Mouse (Mus musculus): ENCODE measurements around the gene Elovl3. TPM values are rescaled to one million over a fixed set of nuclear protein-coding genes. Genes with fewer than 3 reads are reported as not detected.

Gene Elovl3
- not detected in 2 replicates for polyA plus RNA-seq (2011; ENCODE audit: insufficient read depth, insufficient read length, low read depth, missing spikeins)

DNA sequence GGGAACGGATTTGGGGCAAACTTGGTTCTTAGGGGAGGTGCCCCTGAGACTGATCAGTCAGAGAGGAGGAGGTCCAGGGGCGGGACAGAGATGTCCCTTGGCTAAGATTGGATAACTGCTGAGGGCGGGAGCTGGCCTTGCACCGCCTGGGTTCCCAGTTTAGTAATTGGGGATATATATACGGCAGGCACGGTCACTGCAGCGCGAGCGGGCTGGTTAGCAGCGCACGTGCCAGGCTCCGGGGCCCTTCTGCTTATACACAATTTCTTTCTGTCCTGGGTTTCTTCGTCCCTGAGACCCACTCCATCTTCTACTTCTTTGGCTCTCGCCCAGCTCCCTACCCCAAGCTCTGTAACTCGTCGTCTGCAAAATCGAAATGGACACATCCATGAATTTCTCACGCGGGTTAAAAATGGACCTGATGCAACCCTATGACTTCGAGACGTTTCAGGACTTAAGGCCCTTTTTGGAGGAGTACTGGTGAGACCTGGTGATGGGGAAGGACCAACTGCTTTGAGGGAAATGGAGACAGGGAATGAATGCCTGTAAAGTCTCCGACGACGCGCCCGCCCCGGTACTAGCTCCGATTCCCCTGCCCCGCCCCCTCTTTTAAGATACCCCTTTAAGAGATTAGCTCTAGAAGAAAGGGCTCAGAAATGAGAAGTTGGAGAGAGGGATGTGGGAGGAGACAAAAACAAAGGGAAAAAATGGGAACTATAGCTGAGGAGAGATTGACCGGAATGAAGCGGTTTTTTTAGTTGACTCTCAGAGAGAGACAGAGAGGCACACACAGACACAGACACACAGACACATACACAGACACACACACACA lies at the start of gene Elovl3:
Elovl3 (plus strand) TSS at position 204 of the 832 bp plus-strand sequence.
- Histone ChIP-seq H3K27me3 (ENCODE audit: control insufficient read depth, insufficient read depth, low read length, poor library complexity, severe bottlenecking) (no peaks in the 10 kb centered on the region; the same call in 1 of the 2 replicates), H3K27ac (ENCODE audit: insufficient read depth, low read length) (no peak within 1 kb of the TSS), H3K4me3 (ENCODE audit: low read depth, low read length) (peak within 1 kb of the TSS; percentile 23), H3K36me3 (ENCODE audit: control insufficient read depth, insufficient read depth, low read length, poor library complexity, severe bottlenecking) (no peaks in the 10 kb centered on the region), H3K9ac (ENCODE audit: low read depth, poor library complexity, severe bottlenecking) (no peak within 1 kb of the TSS), H3K4me1 (ENCODE audit: control insufficient read depth, insufficient read depth, low read length) (no peaks in the 10 kb centered on the region), H3K9me3 (replicated peaks; ENCODE audit: control insufficient read depth, insufficient read depth, low read length, poor library complexity, severe bottlenecking) (no peaks in the 10 kb centered on the region)
- TF ChIP-seq EP300 (IDR thresholded peaks at IDR 0.05; ENCODE audit: insufficient read depth, low read depth, low read length) (no peak), POLR2A (IDR thresholded peaks at IDR 0.05; ENCODE audit: insufficient read depth, low read length) (no peak), CTCF (IDR thresholded peaks at IDR 0.05; ENCODE audit: low read depth, low read length) (no peak)

- H3K4me1 ChIP-seq (ENCODE audit: control insufficient read depth, insufficient read depth, low read length) = no peaks in the 10 kb centered on the region
- peaks cover 47% of the 10 kb centered on the region for H3K36me3 ChIP-seq (ENCODE audit: control insufficient read depth, insufficient read depth, low read length, poor library complexity, severe bottlenecking)
- no peaks in the 10 kb centered on the region for H3K9me3 ChIP-seq (replicated peaks; ENCODE audit: control insufficient read depth, insufficient read depth, low read length, poor library complexity, severe bottlenecking)
- H3K27ac ChIP-seq (ENCODE audit: insufficient read depth, low read length) = no peak overlapping the region
- TF ChIP-seq CTCF (IDR thresholded peaks at IDR 0.05; ENCODE audit: low read depth, low read length) = no peak
- no peak for TF ChIP-seq EP300 (IDR thresholded peaks at IDR 0.05; ENCODE audit: insufficient read depth, low read depth, low read length)
- no peak for TF ChIP-seq POLR2A (IDR thresholded peaks at IDR 0.05; ENCODE audit: insufficient read depth, low read length)
- H3K4me3 ChIP-seq (ENCODE audit: low read depth, low read length) = no peak overlapping the region
- H3K27me3 ChIP-seq (ENCODE audit: control insufficient read depth, insufficient read depth, low read length, poor library complexity, severe bottlenecking) = no peaks in the 10 kb centered on the region
- H3K9ac ChIP-seq (ENCODE audit: low read depth, poor library complexity, severe bottlenecking) = no peak overlapping the region
These were observed 46.5 kb upstream of the Elovl3 start for GRCm38 (mm10) chr19:46085185-46085584.

- H3K27me3 ChIP-seq (ENCODE audit: control insufficient read depth, insufficient read depth, low read length, poor library complexity, severe bottlenecking) = no peaks in the 10 kb centered on the region
- no peak overlapping the region for H3K27ac ChIP-seq (ENCODE audit: insufficient read depth, low read length)
- H3K4me3 ChIP-seq (ENCODE audit: low read depth, low read length) = no peak overlapping the region
- H3K9ac ChIP-seq (ENCODE audit: low read depth, poor library complexity, severe bottlenecking) = no peak overlapping the region
- no peaks in the 10 kb centered on the region for H3K9me3 ChIP-seq (replicated peaks; ENCODE audit: control insufficient read depth, insufficient read depth, low read length, poor library complexity, severe bottlenecking)
- H3K4me1 ChIP-seq (ENCODE audit: control insufficient read depth, insufficient read depth, low read length) = no peaks in the 10 kb centered on the region
- TF ChIP-seq POLR2A (IDR thresholded peaks at IDR 0.05; ENCODE audit: insufficient read depth, low read length) = no peak
- TF ChIP-seq EP300 (IDR thresholded peaks at IDR 0.05; ENCODE audit: insufficient read depth, low read depth, low read length) = no peak
- TF ChIP-seq CTCF (IDR thresholded peaks at IDR 0.05; ENCODE audit: low read depth, low read length) = no peak
- H3K36me3 ChIP-seq (ENCODE audit: control insufficient read depth, insufficient read depth, low read length, poor library complexity, severe bottlenecking) = peaks cover 37% of the 10 kb centered on the region
These were observed 45.4 kb upstream of the Elovl3 start for GRCm38 (mm10) chr19:46086337-46086736.

DNA sequence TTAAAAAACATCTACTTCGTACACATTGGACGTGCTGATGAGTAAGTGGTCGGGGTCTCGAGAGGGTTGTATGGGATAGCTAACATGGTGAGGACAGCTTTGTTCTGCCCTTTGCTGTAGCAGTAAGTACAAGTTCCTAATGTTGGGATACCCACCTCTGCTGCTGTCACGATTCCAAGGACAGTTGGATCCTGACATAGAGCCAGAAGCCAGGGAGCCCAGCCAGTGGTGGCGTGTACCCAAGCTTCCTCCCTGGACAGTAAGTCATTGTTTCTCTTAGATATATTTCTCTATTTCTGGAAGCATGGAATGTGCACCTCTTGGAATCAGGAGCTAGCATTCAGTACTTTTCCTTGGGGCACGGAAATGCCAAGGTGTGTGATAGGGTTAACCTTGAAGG lies 43.8 kb upstream of the Elovl3 start:
- Histone ChIP-seq H3K27ac (ENCODE audit: insufficient read depth, low read length) (no peak overlapping the region), H3K4me3 (ENCODE audit: low read depth, low read length) (no peak overlapping the region)
- TF ChIP-seq CTCF (IDR thresholded peaks at IDR 0.05; ENCODE audit: low read depth, low read length) (no peak), EP300 (IDR thresholded peaks at IDR 0.05; ENCODE audit: insufficient read depth, low read depth, low read length) (no peak), POLR2A (IDR thresholded peaks at IDR 0.05; ENCODE audit: insufficient read depth, low read length) (no peak)

DNA sequence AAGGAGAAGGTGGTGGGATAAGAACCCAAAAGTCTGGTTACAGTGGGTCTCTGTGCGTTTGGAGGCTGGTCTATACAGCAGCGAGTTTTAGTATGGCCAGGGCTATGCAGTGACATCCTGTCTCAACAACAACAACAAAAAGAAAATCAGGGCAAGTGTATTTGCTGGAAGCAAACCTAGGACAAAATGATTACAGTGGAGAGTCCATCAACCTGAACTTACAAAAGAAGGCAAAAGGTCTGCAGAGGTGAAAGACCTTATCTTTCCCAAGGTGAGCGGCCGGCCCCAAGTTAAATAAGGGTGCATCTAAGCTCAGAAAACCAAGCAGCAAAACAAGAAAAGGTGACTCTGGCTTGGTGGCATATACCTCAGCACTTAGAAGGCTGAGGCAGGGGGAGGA lies 40.1 kb upstream of the Elovl3 start:
- TF ChIP-seq POLR2A (IDR thresholded peaks at IDR 0.05; ENCODE audit: insufficient read depth, low read length) = no peak
- TF ChIP-seq CTCF (IDR thresholded peaks at IDR 0.05; ENCODE audit: low read depth, low read length) = no peak
- TF ChIP-seq EP300 (IDR thresholded peaks at IDR 0.05; ENCODE audit: insufficient read depth, low read depth, low read length) = no peak
- H3K4me1 ChIP-seq (ENCODE audit: control insufficient read depth, insufficient read depth, low read length) = no peaks in the 10 kb centered on the region

More for the DNA sequence above, 43.8 kb upstream of the Elovl3 start:
- H3K4me1 ChIP-seq (ENCODE audit: control insufficient read depth, insufficient read depth, low read length) = no peaks in the 10 kb centered on the region
- no peaks in the 10 kb centered on the region for H3K9me3 ChIP-seq (replicated peaks; ENCODE audit: control insufficient read depth, insufficient read depth, low read length, poor library complexity, severe bottlenecking)
- peaks cover 21% of the 10 kb centered on the region for H3K36me3 ChIP-seq (ENCODE audit: control insufficient read depth, insufficient read depth, low read length, poor library complexity, severe bottlenecking)
- H3K9ac ChIP-seq (ENCODE audit: low read depth, poor library complexity, severe bottlenecking) = no peak overlapping the region
- H3K27me3 ChIP-seq (ENCODE audit: control insufficient read depth, insufficient read depth, low read length, poor library complexity, severe bottlenecking) = no peaks in the 10 kb centered on the region

DNA sequence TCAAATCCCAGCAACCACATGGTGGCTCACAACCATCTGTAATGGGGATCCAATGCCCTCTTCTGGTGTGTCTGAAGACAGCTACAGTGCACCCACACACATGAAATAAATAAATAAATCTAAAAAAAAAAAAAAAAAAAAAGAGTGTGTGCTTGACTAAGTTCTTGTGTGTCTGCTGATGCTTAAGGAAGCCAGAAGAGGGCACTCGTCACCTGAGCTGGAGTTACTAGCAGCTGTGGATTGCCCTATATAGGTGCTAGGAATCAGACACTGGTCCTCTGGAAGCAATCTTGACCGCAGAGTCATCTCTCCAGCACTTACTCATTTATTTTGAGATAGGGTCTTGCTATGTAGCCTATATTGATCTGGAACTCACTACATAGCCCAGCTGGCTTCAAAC lies 37.6 kb upstream of the Elovl3 start:
- TF ChIP-seq EP300 (IDR thresholded peaks at IDR 0.05; ENCODE audit: insufficient read depth, low read depth, low read length) (no peak), CTCF (IDR thresholded peaks at IDR 0.05; ENCODE audit: low read depth, low read length) (no peak), POLR2A (IDR thresholded peaks at IDR 0.05; ENCODE audit: insufficient read depth, low read length) (no peak)
- Histone ChIP-seq H3K36me3 (ENCODE audit: control insufficient read depth, insufficient read depth, low read length, poor library complexity, severe bottlenecking) (no peaks in the 10 kb centered on the region), H3K9ac (ENCODE audit: low read depth, poor library complexity, severe bottlenecking) (no peak overlapping the region), H3K27ac (ENCODE audit: insufficient read depth, low read length) (no peak overlapping the region), H3K27me3 (ENCODE audit: control insufficient read depth, insufficient read depth, low read length, poor library complexity, severe bottlenecking) (no peaks in the 10 kb centered on the region), H3K4me1 (ENCODE audit: control insufficient read depth, insufficient read depth, low read length) (no peaks in the 10 kb centered on the region), H3K9me3 (replicated peaks; ENCODE audit: control insufficient read depth, insufficient read depth, low read length, poor library complexity, severe bottlenecking) (peaks cover under 1% of the 10 kb centered on the region; the same call in 1 of the 2 replicates), H3K4me3 (ENCODE audit: low read depth, low read length) (no peak overlapping the region)

More for the DNA sequence above, 40.1 kb upstream of the Elovl3 start:
- Histone ChIP-seq H3K9me3 (replicated peaks; ENCODE audit: control insufficient read depth, insufficient read depth, low read length, poor library complexity, severe bottlenecking) (no peaks in the 10 kb centered on the region; the same call in 1 of the 2 replicates), H3K27ac (ENCODE audit: insufficient read depth, low read length) (no peak overlapping the region), H3K36me3 (ENCODE audit: control insufficient read depth, insufficient read depth, low read length, poor library complexity, severe bottlenecking) (no peaks in the 10 kb centered on the region), H3K27me3 (ENCODE audit: control insufficient read depth, insufficient read depth, low read length, poor library complexity, severe bottlenecking) (no peaks in the 10 kb centered on the region), H3K9ac (ENCODE audit: low read depth, poor library complexity, severe bottlenecking) (no peak overlapping the region), H3K4me3 (ENCODE audit: low read depth, low read length) (no peak overlapping the region)
